Mouse (Mus musculus): ENCODE measurements at regions not wholly inside any gene's neighbourhood (a gene's known extent, or its start where the extent isn't known, plus 50 kb on each side); places are given as distances from the start of the nearest gene placed in this dataset.
"Not testable (repeated sequence)": the region's sequence is repeated elsewhere in the genome, so short reads cannot be mapped to it uniquely, and the experiment has no call there.

DNA sequence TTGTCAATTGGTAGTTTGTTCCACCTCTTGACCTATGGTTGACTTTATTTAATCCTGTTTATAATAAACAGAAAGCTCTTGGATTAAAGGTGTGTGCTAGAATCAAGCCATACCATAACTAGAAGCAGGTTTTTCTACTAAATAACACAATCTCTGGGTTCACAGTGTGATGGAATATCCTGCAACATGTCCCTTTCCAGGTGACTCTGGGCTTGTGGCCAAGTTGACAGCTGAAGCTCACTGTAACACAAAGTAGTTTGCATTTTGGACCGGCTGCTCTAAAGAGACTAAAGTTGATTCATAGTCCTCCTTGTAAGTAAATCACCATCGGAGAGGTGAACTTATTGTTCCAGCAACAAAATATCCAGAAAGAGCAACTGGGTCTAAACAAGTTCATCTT, 149.3 kb upstream of the Kctd3 start:
- no peak for DNase-seq (ENCODE audit: low spot score in 2 of 2)

DNA sequence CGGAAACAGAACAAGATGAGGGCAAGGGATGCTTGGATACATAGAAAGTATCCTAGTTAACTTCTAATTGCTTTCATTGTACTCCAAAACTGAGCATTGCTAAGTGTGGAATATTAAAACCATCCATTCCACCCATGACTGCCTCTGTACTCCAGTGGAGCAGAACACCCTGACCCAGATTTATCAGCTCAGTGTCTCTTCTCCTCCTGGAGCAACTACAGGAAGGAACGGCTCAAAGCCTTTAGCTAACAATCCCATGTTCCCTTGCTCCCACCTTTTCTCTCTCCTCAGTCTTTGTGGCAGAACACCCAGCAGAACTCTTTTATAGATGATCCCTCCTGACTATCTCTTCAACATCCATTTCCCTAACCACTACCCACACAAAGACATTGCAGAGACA, 146.7 kb upstream of the Kctd3 start:
- no peak for DNase-seq (ENCODE audit: low spot score in 2 of 2)

DNA sequence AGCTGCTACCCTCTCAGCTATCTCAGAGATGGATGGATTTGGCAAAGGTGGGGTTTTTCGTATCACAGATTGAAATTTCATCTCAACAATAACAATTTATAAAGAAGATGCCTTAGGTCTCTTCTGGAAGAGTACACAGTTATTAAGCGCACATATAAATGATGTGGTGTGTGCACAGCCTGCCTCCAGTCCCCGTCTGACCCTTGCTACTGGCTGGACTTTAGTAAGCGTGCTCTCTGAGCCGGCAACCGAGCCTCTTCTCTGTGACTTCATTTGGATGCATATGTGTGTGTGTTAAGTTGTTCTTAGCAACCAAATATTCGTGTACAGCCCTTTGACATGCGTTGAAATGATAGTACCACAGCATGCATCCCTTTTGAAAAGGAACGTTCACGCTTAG, 145.5 kb upstream of the Kctd3 start:
- DNase-seq (ENCODE audit: low spot score in 2 of 2): no peak

DNA sequence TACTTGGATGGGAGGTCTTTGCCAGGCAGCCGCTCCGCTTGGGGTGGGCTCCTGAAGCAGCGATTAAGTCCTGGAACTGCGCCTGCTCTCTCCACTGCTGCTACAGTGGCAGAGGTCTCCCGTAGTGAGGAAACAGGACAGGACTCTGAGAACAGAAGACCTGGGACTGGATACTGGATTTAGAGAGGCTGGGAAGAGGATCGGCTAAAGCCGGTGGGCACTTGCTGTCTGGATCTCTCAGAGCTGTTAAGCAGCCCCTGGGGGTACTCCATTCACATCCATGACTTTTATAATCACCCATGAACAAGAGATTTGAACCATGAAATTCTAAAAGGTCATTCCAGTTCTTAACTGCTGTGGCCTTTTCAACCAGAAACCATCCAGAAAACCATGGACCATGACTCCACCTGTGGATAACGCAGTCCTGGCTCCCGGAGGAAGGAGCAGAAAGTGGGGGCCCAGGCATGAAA, 135.4 kb upstream of the Kctd3 start:
- DNase-seq (ENCODE audit: low spot score in 2 of 2): no peak

DNA sequence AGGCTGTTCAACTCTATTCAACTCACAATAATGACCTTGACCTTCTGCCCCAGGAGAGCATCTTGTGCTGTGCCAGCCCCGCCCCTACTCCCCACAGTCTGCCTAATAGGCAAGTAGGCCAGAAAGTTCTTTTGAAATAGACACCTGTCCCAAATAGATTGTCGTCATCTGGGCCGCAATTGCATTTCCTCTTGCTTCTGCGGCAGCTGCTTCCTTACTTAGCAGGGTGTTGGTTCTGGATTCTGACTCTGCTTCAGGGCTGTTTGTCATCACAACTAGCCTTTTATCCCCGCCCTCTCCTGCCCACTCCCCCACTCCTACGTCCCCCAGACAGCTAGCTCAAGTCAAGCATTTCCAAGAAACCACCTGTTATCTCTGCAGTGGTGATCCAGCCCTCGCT, 134.9 kb upstream of the Kctd3 start:
- no peak for DNase-seq (ENCODE audit: low spot score in 2 of 2)

DNA sequence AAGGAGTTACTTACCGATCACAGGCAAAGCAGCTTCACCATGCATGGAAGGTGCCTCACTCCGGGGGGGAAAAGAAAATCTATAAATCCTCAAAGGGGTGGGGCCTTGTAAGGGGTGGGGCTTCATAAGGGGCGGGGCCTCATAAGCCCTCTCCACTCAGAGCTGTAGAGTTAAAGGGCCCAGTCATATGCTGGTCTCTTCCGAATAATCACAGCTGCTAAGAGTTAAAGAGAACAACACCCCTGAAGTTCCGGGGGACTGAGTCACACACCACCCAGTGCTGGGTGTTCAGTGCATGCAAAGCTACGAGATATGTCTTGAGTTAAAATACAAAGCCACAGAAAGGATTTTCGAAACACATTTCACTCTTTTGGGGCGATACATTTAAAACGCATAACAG, 134.1 kb upstream of the Kctd3 start:
- DNase-seq (ENCODE audit: low spot score in 2 of 2): no peak

DNA sequence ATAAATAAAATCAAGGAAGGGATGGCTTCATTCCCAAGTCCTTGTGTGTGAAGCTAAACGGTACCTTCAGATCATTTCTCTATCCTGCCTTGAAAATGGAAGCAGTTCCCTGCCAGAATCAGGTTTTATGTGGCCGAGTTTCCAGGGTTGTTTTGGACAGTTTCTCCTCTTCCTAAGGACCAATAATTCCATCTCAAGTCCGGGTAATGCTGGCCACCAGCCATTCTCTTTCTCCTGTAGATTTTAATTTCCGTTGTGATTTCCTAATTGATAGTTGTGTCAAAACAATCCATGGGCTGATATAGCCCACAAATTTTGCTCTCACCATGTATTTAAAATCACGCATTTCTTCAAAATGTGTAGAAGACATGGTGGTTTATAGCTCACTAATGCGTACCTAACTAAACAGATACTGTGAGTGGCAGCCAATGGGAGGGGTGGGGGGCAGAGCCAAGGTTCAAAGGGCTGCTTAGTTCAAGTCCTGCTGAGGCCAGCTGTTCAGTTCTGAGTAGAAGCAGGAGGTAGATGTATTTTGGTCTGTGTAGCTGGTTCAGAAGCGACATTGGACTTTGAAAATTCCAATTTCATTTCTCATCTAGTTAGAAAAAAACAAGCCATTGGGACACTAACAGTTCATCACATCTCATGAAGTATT, 129.2 kb upstream of the Kctd3 start:
- no peak for DNase-seq (ENCODE audit: low spot score in 2 of 2)

DNA sequence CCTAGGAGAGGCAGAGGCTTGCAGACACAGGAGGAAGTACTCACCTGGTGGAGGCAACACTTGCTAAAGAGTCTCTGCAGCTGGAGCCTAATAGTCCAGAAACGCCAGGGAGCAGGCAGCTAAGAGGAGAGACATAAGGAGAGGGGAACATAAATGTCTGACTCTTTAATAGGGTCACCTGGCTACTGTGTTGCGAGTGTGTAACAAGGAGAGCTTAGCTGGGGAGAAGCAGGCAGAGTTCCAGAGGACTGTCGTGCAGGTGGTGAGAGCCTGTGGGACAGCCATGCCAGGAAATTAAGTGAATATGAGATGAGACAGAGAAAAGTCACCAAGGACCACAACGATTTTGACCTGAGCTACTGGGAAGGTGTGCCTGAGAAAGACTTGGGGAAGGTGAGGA, 128.2 kb upstream of the Kctd3 start:
- no peak for DNase-seq (ENCODE audit: low spot score in 2 of 2)

DNA sequence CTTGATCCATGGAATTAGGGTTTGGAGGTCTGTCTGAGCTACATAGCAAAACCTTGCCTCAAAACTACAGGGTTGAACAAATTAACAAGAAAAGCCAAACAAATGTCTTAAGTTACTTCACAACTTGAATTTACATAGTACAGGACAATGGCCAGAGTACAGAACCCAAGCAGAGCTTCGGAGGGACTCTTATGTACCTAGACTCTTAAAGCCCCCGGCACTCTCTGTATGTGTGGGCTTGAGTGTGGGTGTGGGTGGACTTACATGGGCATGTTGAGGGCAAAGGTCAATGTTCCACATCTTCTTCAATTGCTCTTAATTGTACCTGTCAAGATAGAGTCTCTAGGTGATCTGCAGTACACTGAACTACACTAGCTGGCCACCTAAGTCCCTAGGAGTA, 121.1 kb upstream of the Kctd3 start:
- no peak for DNase-seq (ENCODE audit: low spot score in 2 of 2)

DNA sequence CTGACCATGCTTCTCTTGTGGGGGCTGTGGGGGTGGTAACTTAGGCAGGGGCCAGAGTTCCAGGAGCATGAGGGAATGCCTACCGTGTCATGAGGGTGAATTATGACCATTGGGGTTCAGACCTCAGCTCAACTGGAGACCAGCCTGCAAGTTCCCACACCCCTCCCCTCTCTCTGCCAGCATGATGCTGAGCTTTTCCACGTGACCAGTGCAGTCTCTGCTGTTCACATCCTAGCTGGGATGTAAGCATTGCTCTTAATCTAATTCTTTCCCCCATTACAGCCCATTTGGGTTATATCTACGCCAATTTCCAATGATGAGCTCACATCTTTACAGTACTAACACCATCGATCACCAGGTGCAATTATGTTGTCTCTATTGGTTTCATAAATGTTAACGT, 120.6 kb upstream of the Kctd3 start:
- not testable (repeated sequence) for DNase-seq (ENCODE audit: low spot score in 2 of 2)

DNA sequence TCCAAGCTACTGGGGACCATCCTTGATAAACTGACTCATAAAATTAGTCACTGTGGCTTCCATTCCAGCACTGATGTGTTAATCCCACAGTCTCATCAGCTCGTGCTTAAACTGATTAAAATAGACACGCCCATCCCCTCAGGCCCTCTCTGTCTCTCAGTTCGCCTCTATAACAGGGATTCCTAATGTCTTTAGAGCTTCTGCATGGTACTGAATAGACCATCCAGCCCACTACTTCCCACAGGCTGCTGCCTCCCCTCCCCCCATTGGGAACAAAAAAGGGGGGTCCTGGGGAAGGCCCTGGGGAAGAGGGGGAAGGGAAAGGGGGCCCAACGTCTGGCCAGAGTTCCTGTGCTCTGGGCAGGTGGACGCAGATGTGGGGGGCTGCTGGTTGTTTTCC, 119.7 kb upstream of the Kctd3 start:
- DNase-seq (ENCODE audit: low spot score in 2 of 2): no peak

DNA sequence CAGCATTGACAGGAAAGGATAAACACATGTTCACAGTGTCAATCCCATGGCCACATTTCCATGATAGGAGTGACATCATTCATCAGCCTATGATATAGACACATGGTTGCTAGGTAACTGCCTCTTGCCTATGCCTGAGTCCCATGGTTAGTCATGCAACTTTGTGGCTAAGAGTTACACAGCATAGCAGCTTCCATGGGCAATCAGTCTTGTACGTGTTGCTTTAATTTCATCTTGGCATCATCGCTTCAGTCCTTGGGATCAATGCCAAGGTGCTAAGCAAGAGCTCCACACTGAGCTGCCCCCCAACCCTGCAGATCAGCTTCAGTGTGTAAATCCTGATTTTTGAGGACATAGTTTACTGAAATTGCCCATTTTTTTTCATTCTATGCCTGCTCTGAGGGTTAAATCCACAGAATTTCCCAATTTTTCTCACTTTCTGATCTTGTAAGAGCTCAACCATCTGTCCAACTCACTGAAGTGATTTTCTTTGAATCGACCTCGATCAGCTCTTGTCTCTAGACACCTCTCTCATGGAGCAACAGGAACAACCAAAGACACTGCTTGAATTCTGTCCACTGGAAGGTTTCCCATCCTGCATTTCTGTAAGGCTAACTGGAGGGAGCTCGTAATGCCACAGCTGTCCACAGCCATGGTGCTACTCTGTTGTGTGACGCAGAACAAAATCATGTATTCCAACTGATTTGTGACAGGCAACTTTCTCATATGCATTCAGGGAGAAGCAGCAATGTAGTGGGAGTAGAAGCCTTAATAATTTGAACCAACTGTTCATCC, 112.5 kb upstream of the Kctd3 start:
- peak in 1 of 2 experiments; percentile 9 for DNase-seq (ENCODE audit: low spot score in 2 of 2)

DNA sequence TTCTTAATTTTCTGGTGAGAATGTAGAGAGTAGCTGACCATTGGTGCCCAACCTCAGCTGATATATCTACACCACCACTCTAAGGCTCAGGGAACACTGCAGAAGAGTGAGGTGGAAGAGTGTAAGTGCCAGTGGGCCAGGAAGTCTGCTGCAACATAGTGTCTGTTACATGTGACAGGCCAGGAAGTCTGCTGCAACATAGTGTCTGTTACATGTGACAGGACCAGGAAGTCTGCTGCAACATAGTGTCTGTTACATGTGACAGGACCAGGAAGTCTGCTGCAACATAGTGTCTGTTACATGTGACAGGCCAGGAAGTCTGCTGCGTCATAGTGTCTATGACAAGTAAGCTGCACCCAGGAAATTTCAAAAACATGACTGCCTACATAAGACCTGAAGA, 111.4 kb upstream of the Kctd3 start:
- peak in 1 of 2 experiments; percentile 9 for DNase-seq (ENCODE audit: low spot score in 2 of 2)

DNA sequence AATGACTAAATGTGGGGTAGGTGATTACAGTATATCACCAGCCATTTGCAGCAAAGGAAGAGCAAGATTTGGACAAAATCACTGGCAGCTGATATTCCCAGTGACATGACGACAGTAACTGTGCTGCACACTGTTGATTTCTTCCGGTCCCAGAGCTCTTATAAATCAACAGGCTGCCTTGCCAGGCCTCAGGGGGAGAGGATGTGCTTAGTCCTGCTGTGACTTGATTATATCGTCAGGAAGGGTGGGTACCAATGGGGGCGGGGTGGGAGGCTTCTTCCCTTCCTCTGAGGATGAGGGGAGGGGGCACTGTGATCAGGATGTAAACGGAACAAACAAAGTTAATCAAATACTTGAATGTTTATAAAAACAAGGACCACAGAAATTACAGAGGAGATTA, 110.9 kb upstream of the Kctd3 start:
- DNase-seq (ENCODE audit: low spot score in 2 of 2): peak in 1 of 2 experiments; percentile 4

DNA sequence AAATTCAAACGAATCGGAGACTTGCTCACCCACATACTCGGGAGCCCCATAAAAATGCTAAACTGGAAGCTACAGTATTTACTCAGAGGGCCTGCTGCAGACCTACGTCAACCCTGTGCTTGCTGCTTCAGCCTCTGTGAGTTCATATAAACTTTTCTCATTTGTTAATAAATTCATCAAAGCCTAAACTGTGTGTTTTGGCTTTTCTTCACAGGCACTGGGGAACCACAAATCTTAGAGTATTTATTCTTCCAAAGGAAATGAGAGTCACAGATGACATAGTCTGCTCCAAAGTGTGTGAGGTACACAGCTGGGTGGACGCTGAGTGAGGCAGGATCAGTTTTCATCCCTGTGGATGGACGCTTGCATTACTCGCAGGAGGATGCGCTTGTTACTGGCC, 108.3 kb upstream of the Kctd3 start:
- DNase-seq (ENCODE audit: low spot score in 2 of 2): peak in 1 of 2 experiments; percentile 8

DNA sequence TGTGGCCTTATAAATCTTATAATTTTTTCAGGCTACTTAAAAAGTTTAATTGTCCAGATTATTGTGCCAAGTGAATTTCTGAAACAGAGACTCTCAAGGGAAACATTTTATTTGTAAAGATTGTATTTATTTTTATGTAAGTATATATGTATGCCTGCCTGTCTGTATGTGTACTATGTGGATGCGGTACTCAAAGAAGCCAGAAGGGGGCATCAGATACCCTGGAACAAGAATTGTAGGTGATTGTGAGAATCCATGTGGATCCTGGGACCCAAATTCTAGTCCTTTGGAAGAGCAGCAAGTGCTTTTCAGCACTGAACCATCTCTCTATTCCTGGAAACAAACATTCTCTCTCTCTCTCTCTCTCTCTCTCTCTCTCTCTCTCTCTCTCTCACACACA, 107.6 kb upstream of the Kctd3 start:
- DNase-seq (ENCODE audit: low spot score in 2 of 2): peak in 1 of 2 experiments; percentile 11

DNA sequence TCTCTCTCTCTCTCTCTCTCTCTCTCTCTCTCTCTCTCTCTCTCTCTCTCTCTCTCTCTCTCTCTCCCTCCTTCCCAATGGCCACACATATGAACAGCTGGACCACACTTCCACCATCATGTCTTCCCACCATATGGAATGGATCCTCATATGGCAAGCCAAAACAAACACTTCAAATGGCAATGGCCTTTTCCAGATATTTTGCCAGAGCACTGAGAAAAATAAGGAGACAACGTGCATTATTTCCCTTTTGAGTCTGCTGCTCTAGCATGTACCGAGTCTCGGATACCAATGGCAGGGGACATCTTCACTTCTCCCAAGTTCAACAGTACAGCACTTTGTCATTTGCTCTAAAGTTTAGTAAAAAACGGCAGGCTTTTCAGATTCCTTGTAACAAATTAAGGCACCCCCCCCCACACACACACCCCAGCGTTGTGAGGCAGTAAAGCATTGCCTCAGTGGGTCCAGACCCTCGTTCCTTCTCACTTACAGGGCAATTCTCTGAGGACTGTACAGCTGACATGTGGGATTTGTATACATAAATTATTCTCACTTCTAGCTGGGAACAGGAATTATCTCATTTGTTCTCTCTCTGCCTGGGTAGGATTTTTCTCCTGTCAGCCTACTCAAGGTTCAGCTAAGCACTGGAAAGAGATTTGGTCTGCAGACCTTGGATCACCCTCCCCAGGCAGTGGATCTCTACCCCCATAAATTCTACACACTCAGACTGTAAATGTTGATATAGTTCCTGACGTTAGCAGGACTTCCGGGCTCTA, 100.8 kb upstream of the Kctd3 start:
- DNase-seq (ENCODE audit: low spot score in 2 of 2): peak in 1 of 2 experiments; percentile 14

DNA sequence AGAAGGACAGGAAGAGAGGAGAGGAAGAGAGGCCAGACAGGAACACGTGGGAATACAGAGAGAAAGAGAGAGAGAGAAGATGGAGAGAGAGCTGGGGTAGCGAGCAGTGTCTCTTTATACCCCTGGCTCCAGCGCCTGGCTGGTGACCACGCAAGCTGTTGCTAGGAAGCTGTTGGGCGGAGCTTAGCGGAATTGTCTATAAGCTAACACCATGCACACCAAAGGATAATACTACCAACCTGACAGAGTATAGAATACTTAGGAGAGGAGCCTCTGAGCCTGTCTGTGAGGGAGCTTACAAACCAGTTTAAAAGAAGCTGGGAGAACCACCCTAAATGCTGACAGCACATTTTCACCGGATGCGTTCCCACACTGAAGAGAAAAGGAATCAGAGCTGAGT, 100.2 kb upstream of the Kctd3 start:
- peak in 1 of 2 experiments; percentile 18 for DNase-seq (ENCODE audit: low spot score in 2 of 2)

DNA sequence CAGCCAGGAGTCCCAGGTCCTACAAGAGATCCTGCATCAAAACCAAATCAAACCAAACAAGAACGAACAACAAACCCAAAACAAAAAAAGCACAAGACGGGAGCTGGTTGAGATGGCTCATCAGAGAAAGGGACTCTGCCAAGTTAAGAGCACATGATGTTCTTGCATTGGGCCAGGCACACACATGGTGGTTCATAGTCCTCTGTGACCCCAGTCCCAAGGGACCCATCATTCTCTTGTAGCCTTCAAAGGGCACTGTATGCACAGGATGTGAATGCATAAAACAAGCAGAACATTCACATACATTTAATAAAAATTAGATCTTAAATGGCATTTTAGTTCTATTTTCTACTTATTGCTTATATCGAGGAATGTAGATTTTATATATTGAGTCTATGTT, 99.5 kb upstream of the Kctd3 start:
- peak in 1 of 2 experiments; percentile 34 for DNase-seq (ENCODE audit: low spot score in 2 of 2)

DNA sequence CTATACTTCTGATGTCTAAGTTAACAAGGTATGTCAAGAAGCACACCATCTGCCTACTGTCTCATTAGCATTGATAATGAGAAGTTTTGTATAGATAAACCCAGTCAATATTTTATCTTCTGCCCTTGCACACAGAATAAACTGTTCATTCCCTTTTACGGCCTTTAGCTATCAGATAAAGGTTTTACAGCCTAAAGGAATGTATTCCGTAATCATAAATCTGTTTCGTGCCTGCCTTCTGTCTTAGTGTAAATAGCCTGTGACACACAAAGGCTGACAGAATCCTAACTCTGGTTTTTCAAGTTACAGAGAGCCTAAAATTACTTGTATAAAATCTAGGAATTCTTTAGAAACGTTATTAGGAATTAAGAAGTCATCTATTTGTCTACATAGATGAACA, 97.6 kb upstream of the Kctd3 start:
- no peak for DNase-seq (ENCODE audit: low spot score in 2 of 2)

DNA sequence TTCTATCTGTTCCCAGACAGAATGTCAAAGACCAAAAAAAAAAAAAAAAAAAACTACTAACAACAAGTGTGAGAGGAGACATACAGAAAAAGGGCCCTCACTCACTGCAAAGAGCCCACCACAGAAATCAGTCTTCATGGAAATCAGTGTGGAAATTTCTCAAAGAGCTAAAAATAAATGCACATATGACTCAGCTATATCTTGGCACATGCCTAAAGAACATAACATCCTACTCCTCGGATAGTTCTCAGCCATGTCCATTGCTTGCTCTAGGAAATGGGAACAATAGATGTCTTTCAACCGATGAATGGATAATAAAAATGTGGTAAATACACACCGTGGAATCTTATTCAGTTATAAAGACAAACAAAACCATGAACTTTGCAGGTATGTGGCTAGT, 95.1 kb upstream of the Kctd3 start:
- no peak for DNase-seq (ENCODE audit: low spot score in 2 of 2)

DNA sequence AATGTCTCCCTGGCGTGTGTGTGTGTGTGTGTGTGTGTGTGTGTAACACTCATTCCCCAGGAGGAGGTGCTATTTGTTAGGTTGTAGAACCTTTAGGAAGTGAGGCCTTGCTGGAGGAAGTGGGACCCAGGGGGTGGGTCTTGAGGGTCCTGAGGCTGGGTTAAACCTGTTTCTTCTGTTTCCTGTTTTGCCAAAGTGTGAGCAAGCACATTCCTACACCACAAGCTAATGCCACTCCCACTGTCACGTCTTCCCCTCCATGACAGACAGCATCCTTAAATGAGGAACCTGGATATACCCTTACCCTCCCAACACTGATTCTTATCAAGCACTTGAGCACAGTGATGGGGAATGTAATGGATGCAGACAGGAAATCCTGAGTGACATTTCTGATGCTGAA, 91.5 kb upstream of the Kctd3 start:
- DNase-seq (ENCODE audit: low spot score in 2 of 2): no peak

DNA sequence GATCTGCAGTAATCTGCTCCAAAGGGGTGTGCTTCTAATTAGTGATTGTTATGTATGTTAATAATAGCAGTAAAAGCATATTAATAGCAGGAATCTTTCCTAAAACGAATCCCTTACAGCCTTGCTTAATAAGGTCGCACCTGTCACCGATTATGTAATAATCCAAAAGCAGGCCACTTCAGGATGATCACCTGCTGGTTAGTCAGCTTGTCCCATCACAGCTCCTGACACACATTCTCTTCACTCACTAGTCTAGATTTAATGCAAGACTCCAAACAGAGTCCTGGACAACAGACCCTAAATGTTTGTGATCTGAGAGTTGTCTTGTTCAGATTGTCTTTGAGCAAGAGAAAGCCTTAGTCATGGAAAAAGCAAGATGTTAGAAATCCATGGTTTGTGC, 85.2 kb upstream of the Kctd3 start:
- no peak for DNase-seq (ENCODE audit: low spot score in 2 of 2)

All from urinary bladder, postnatal 4 days (tissue).